Mouse (Mus musculus): Measurements from ENCODE around the gene Kcnh2.

GRCm38 (mm10) chr5:24352251-24352859 is 951 bp upstream of the Kcnh2 start:
- TF ChIP-seq CTCF (conservative IDR thresholded peaks at IDR 0.05; ENCODE audit: low read length) = no peak
- no peak for TF ChIP-seq POU5F1 (IDR thresholded peaks at IDR 0.05; ENCODE audit: borderline replicate concordance, low read length)
- TF ChIP-seq NANOG (IDR thresholded peaks at IDR 0.05; ENCODE audit: borderline replicate concordance, low read length) = no peak

Data from E14TG2a.4 (cell line).